Mouse (Mus musculus): ENCODE results near the gene Pnpla3.

- no peak for TF ChIP-seq CTCF (IDR thresholded peaks at IDR 0.05; ENCODE audit: insufficient read depth, low read depth, low read length)
- no peak for TF ChIP-seq POLR2A (IDR thresholded peaks at IDR 0.05; ENCODE audit: insufficient read depth, low read depth, low read length)
Measured at GRCm38 (mm10) chr15:84131971-84132370, 35.7 kb upstream of the Pnpla3 start.

Measured in olfactory bulb, adult 2 months (tissue).